Mouse (Mus musculus): ENCODE data around the gene Gcsam. TPM values are rescaled to one million over a fixed set of nuclear protein-coding genes. Genes with fewer than 3 reads are reported as not detected.

The Gcsam gene
- polyA plus RNA-seq, 1 experiment from 2014 or later = 1.5 TPM

DNA sequence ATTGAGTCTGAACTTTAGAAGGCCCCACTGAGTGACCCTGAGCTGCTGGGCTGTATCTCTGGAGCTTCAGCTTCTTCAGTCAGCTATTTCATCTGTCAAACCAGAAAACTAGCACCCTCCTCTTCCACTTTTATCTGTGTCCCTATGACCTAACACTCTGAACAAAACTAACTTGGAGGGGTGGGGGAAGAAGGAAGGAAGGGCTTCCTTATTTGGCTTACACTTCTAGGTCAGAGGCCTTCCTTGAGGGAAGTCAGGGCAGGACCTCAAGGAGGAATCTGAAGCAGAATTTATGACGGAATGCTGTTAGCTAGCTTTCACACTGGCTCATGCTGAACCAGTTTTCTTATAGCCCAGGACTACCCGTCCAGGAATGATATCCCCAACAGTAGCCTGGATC, 41.3 kb downstream of the Gcsam start:
- Histone ChIP-seq H3K4me2 (no peak overlapping the region), H3K9me3 (replicated peaks) (no peaks in the 10 kb centered on the region), H3K4me1 (replicated peaks) (peaks cover 12% of the 10 kb centered on the region), H3K27ac (replicated peaks) (no peak overlapping the region), H3K36me3 (replicated peaks) (no peaks in the 10 kb centered on the region), H3K27me3 (no peaks in the 10 kb centered on the region), H3K9ac (no peak overlapping the region), H3K4me3 (replicated peaks) (no peak overlapping the region)
- no peak for ATAC-seq (ENCODE audit: insufficient read depth)
- 41% methylated on average over 2 of the region's 2 CpGs for WGBS (ENCODE audit: insufficient replicate concordance)

DNA sequence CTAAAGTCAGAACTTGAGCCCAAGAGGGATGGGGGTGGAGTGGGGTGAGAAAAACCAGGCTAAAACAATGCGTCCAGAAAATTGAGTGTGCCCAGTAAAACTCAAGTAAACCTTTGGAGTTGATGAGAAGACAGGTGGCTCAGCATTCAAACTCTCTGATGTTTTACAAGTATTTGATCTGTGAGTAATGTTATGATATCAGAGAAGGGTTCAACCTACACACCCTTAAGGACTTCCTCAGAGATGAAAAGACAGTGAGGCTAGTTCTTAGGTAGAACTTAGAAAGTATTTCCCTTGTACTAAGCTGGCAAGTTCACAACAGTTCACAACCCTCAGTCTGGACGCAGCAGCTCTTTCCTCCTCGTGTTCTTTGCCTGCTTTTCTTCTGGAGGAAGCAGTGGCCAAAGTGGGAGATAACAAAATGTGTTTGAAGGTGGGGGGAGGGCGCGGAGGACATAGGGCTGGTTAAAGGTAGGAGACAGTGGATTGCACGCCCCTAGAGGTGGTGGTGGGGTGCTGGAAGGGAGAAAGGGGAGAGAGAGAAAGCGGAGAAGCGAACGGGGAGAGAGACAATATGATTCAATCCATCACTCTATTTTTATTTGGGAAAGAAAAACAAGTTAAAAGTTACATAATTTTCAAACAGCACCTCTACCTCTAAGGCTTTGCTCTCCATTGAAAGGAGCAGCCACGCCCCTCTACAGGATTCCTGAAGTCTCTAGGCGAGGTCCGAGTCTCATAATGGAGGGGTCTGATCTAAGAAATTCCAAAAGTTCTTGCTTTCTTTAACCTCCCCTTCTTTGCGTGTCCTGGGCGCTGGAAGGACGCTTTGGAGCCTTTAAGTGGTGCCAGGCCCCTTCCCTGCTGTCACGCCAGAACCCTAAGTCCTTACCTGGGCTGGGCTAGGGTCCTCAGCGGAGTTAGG, 43.1 kb downstream of the Gcsam start:
- ATAC-seq (ENCODE audit: insufficient read depth) = no peak
- H3K9ac ChIP-seq = 0 out of 2 replicates have a peak overlapping the region, but pooled peaks have one; percentile 11

GRCm38 (mm10) chr16:45653934-45654332, 43.8 kb downstream of the Gcsam start, which contains the start of gene BC016579:
TSS of gene BC016579 (minus strand) at chr16:45654068.
- H3K9ac ChIP-seq = 0 out of 2 replicates have a peak within 1 kb of the TSS, but pooled peaks have one; percentile 11
- peak within 1 kb of the TSS; percentile 62 for H3K4me2 ChIP-seq
- no peak within 1 kb of the TSS for H3K27ac ChIP-seq (replicated peaks)
- H3K9me3 ChIP-seq (replicated peaks) = no peaks in the 10 kb centered on the region
- ATAC-seq (ENCODE audit: insufficient read depth) = peak; percentile 56
- H3K4me1 ChIP-seq (replicated peaks) = peaks cover 16% of the 10 kb centered on the region
- H3K27me3 ChIP-seq = no peaks in the 10 kb centered on the region
- no peaks in the 10 kb centered on the region for H3K36me3 ChIP-seq (replicated peaks)
- H3K4me3 ChIP-seq (replicated peaks) = peak within 1 kb of the TSS; percentile 41
- whole genome bisulfite sequencing (ENCODE audit: insufficient replicate concordance) = 18% methylated on average over 20 of the region's 20 CpGs

More for the DNA sequence above, 43.1 kb downstream of the Gcsam start:
- H3K4me1 ChIP-seq (replicated peaks) = peaks cover 16% of the 10 kb centered on the region
- 17% methylated on average over 17 of the region's 17 CpGs for whole genome bisulfite sequencing (ENCODE audit: insufficient replicate concordance)
- H3K9me3 ChIP-seq (replicated peaks) = no peaks in the 10 kb centered on the region
- peak overlapping the region; percentile 62 for H3K4me2 ChIP-seq
- H3K27me3 ChIP-seq = no peaks in the 10 kb centered on the region
- no peaks in the 10 kb centered on the region for H3K36me3 ChIP-seq (replicated peaks)
- peak overlapping the region; percentile 41 for H3K4me3 ChIP-seq (replicated peaks)
- H3K27ac ChIP-seq (replicated peaks) = no peak overlapping the region

GRCm38 (mm10) chr16:45654465-45654864, 44.3 kb downstream of the Gcsam start:
- Histone ChIP-seq H3K27me3 (no peaks in the 10 kb centered on the region), H3K4me3 (replicated peaks) (peak overlapping the region; percentile 41; the same call in 1 of the 2 replicates), H3K36me3 (replicated peaks) (no peaks in the 10 kb centered on the region), H3K9ac (no peak overlapping the region), H3K27ac (replicated peaks) (no peak overlapping the region), H3K4me1 (replicated peaks) (peaks cover 16% of the 10 kb centered on the region), H3K9me3 (replicated peaks) (no peaks in the 10 kb centered on the region), H3K4me2 (peak overlapping the region; percentile 62; the same call in 1 of the 2 replicates)
- 66% methylated on average over 9 of the region's 9 CpGs for WGBS (ENCODE audit: insufficient replicate concordance)
- ATAC-seq (ENCODE audit: insufficient read depth) = no peak

- peak; percentile 57 for ATAC-seq (ENCODE audit: insufficient read depth)
- H3K27ac ChIP-seq (replicated peaks) = no peak overlapping the region
- H3K27me3 ChIP-seq = no peaks in the 10 kb centered on the region
- H3K4me1 ChIP-seq (replicated peaks) = peaks cover 16% of the 10 kb centered on the region
- no peak overlapping the region for H3K4me3 ChIP-seq (replicated peaks)
- no peak overlapping the region for H3K9ac ChIP-seq
- no peaks in the 10 kb centered on the region for H3K9me3 ChIP-seq (replicated peaks)
- H3K4me2 ChIP-seq = no peak overlapping the region
- 44% methylated on average over 12 of the region's 12 CpGs for WGBS (ENCODE audit: insufficient replicate concordance)
- H3K36me3 ChIP-seq (replicated peaks) = no peaks in the 10 kb centered on the region
These were observed 47.5 kb downstream of the Gcsam start for GRCm38 (mm10) chr16:45657574-45658159.

- H3K9me3 ChIP-seq (replicated peaks) = no peaks in the 10 kb centered on the region
- no peaks in the 10 kb centered on the region for H3K27me3 ChIP-seq
- H3K4me3 ChIP-seq (replicated peaks) = no peak overlapping the region
- H3K4me1 ChIP-seq (replicated peaks) = peaks cover 14% of the 10 kb centered on the region
- no peaks in the 10 kb centered on the region for H3K36me3 ChIP-seq (replicated peaks)
- WGBS (ENCODE audit: insufficient replicate concordance) = 71% methylated on average over 1 of the region's 1 CpGs
- no peak; the same call in 1 of the 2 replicates for ATAC-seq (ENCODE audit: insufficient read depth)
- H3K9ac ChIP-seq = no peak overlapping the region
- no peak overlapping the region for H3K4me2 ChIP-seq
- H3K27ac ChIP-seq (replicated peaks) = no peak overlapping the region
These were observed 48.1 kb downstream of the Gcsam start for GRCm38 (mm10) chr16:45658248-45658647.

- Histone ChIP-seq H3K4me1 (replicated peaks) (0 out of 2 replicates have a peak, but pooled peaks cover 4% of the 10 kb centered on the region), H3K9ac (no peak overlapping the region), H3K27me3 (no peaks in the 10 kb centered on the region), H3K9me3 (replicated peaks) (no peaks in the 10 kb centered on the region), H3K4me2 (no peak overlapping the region), H3K4me3 (replicated peaks) (no peak overlapping the region), H3K36me3 (replicated peaks) (no peaks in the 10 kb centered on the region), H3K27ac (replicated peaks) (no peak overlapping the region)
- WGBS (ENCODE audit: insufficient replicate concordance) = 64% methylated on average over 4 of the region's 4 CpGs
- no peak for ATAC-seq (ENCODE audit: insufficient read depth)
These were observed 49.4 kb downstream of the Gcsam start for GRCm38 (mm10) chr16:45659596-45659995.

- no peak for ATAC-seq (ENCODE audit: insufficient read depth)
- Histone ChIP-seq H3K9ac (no peak overlapping the region), H3K4me1 (replicated peaks) (0 out of 2 replicates have a peak, but pooled peaks cover 4% of the 10 kb centered on the region), H3K4me3 (replicated peaks) (no peak overlapping the region), H3K27me3 (no peaks in the 10 kb centered on the region), H3K9me3 (replicated peaks) (no peaks in the 10 kb centered on the region), H3K27ac (replicated peaks) (no peak overlapping the region), H3K36me3 (replicated peaks) (no peaks in the 10 kb centered on the region), H3K4me2 (no peak overlapping the region)
These were observed 52.2 kb downstream of the Gcsam start for GRCm38 (mm10) chr16:45662381-45662780.

DNA sequence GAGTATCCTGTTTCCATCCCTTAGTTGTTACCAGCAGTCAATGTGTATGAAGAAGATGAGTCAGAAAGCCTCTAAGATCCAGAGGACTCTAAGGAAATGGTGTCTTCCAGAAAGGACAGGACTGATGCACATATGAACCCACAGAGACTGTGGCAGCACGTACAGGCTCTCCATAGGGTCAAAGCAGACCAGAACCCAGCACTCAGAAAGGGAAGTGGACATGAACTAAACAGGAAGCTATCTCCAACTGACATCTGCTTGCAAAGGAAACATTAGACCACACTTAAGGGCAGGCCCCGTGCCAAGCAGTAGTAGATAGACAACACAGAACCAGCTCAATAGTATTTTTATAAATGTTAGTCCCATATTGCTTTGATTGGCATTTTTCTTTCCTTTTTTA, 56.0 kb downstream of the Gcsam start:
- ATAC-seq (ENCODE audit: insufficient read depth) = peak; percentile 58
- no peaks in the 10 kb centered on the region for H3K9me3 ChIP-seq (replicated peaks)
- no peaks in the 10 kb centered on the region for H3K36me3 ChIP-seq (replicated peaks)
- 8% methylated on average over 2 of the region's 2 CpGs for WGBS (ENCODE audit: insufficient replicate concordance)
- no peaks in the 10 kb centered on the region for H3K4me1 ChIP-seq (replicated peaks)
- H3K27me3 ChIP-seq = no peaks in the 10 kb centered on the region
- no peak overlapping the region for H3K27ac ChIP-seq (replicated peaks)
- no peak overlapping the region for H3K4me3 ChIP-seq (replicated peaks)
- H3K4me2 ChIP-seq = no peak overlapping the region
- no peak overlapping the region for H3K9ac ChIP-seq

- no peaks in the 10 kb centered on the region for H3K4me1 ChIP-seq (replicated peaks)
- H3K4me3 ChIP-seq (replicated peaks) = no peak overlapping the region
- no peak for ATAC-seq (ENCODE audit: insufficient read depth)
- no peak overlapping the region for H3K9ac ChIP-seq
- no peaks in the 10 kb centered on the region for H3K27me3 ChIP-seq
- no peaks in the 10 kb centered on the region for H3K9me3 ChIP-seq (replicated peaks)
- H3K36me3 ChIP-seq (replicated peaks) = no peaks in the 10 kb centered on the region
- no peak overlapping the region for H3K4me2 ChIP-seq
- no peak overlapping the region for H3K27ac ChIP-seq (replicated peaks)
- WGBS (ENCODE audit: insufficient replicate concordance) = 8% methylated on average over 3 of the region's 3 CpGs
These were observed 58.0 kb downstream of the Gcsam start for GRCm38 (mm10) chr16:45668178-45668577.

- H3K27me3 ChIP-seq = no peaks in the 10 kb centered on the region
- H3K4me2 ChIP-seq = no peak overlapping the region
- ATAC-seq (ENCODE audit: insufficient read depth) = no peak
- H3K4me3 ChIP-seq (replicated peaks) = no peak overlapping the region
- 51% methylated on average over 4 of the region's 4 CpGs for WGBS (ENCODE audit: insufficient replicate concordance)
- no peaks in the 10 kb centered on the region for H3K4me1 ChIP-seq (replicated peaks)
- H3K9me3 ChIP-seq (replicated peaks) = no peaks in the 10 kb centered on the region
- H3K27ac ChIP-seq (replicated peaks) = no peak overlapping the region
- H3K36me3 ChIP-seq (replicated peaks) = no peaks in the 10 kb centered on the region
- no peak overlapping the region for H3K9ac ChIP-seq
These were observed 59.8 kb downstream of the Gcsam start for GRCm38 (mm10) chr16:45670005-45670404.

All from liver, embryonic 15.5 days (tissue).